Mouse (Mus musculus) lung, postnatal 36 days (tissue): ENCODE results near the gene Stxbp1.
"Not testable (repeated sequence)": the region's sequence is repeated elsewhere in the genome, so short reads cannot be mapped to it uniquely, and the experiment has no call there.

Experiments
- DNase-seq: peaks from one replicate; pipeline ENCODE4 v3.0.0; 2022; ENCODE audit warnings: mixed read lengths

Gene Stxbp1

GRCm38 (mm10) chr2:32870275-32871100, 23.4 kb upstream of the Stxbp1 start:
- DNase-seq: peak; percentile 72

GRCm38 (mm10) chr2:32869721-32870274, 22.8 kb upstream of the Stxbp1 start:
- DNase-seq: peak; percentile 87

DNA sequence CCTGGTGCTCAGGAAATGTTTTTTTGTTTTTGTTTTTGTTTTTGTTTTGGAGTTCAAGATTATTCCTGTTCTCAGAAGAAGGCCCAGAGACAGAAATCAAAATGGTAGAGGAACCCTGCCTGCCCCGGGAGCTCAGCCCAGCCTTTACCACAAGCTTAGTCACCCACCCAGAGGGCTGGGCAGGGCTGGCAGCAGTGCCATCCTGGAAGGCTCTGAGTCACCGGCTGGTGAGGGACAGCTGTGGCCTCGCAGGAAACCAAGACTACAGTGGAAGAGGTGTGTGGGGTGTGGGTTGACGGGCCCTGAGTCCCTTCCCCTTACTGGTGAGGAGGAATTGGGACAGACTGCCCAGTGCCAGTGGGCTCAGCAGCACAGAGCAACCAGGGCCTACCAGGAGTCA, 20.3 kb upstream of the Stxbp1 start:
- peak; percentile 63 for DNase-seq

GRCm38 (mm10) chr2:32864755-32865154, 17.7 kb upstream of the Stxbp1 start:
- DNase-seq: peak; percentile 51

DNA sequence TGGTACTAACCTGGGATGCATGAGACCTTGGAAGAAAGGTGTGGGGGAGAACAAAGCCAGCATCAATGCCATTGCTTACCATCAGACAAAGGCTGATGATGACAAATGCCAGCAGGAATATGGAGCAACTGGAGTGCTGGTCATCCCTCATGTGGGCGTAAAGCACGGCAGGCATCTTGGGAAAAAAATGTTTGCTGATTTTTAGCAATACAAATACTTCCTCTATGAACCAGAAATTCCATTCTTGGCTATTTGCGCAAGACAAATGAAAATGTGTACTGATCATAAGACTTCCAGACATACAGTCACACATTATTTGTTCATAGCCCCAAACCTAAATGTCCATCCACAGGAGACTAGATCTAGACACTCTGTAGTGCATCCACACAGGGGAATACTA, 16.3 kb upstream of the Stxbp1 start:
- DNase-seq: no peak

- DNase-seq: no peak
Measured at GRCm38 (mm10) chr2:32860799-32861198, 13.8 kb upstream of the Stxbp1 start.

- no peak for DNase-seq
Measured at GRCm38 (mm10) chr2:32859622-32860012, 12.6 kb upstream of the Stxbp1 start.

DNA sequence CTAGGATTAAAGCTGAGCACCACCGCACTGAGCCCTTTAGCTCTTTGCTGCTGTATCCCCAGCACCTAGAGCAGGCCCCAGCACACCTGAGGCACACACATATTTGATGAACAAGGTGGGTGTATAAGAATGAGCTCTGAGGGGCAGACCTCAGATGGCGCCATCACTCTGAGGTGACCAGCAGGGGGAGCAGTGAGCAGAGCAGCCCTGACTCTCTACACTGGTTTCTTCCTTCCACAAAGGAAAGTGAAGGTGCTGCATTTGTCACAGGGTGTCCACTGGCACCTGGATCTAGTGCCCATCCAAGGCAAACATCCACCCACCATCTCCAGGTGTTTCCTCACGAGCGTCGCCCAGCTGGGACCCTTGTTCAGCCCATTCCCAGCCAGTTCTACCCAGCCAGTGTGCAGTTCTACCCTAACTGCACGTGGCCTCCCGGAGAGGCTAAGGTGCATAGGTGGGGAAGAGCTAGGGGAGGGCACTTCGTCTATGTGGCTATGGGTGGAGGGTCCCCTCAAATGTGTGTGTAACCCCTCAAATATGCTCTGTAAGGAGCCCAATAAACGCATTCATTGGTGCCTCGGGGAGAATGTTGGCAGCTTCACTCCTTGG, 12.1 kb upstream of the Stxbp1 start:
- peak; percentile 77 for DNase-seq

- peak; percentile 88 for DNase-seq
Measured at GRCm38 (mm10) chr2:32857584-32857983, 10.5 kb upstream of the Stxbp1 start.

DNA sequence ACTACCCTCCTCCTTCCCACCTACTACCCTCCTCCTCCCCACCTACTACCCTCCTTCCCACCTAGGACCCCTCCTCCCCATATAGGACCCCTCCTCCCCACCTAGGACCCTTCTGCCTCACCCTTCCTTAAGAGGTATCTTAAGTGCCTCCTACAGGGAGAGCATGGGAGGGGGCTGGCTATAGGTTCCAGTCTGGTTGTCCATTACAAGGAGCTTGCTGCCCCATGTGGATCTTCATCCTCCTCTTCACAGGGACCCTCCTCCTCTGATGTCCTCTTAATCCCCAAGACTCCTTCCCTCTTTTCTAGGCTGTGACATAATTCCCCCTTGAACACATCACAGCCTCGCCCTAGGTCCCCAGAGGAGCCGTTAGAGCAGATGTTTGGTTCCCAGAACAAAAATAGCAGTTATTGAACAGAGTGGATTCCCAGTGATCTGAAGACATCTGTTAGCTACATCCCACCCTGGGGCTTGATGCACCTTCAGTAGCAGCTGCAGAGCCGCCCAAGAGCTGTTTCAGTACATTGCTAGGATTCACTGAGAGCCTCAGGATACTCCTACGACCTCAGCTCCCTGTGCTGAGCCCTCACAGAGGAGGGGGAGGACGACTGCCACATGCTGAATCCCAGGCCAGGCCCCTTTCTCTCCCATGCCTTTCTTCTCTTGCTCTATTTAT, 8.9 kb upstream of the Stxbp1 start:
- no peak for DNase-seq

GRCm38 (mm10) chr2:32855046-32855785, 8.2 kb upstream of the Stxbp1 start:
- DNase-seq: no peak

- peak; percentile 97 for DNase-seq
Measured at GRCm38 (mm10) chr2:32854206-32854605, 7.2 kb upstream of the Stxbp1 start.

- DNase-seq: not testable (repeated sequence)
Measured at GRCm38 (mm10) chr2:32853716-32854115, 6.7 kb upstream of the Stxbp1 start.

GRCm38 (mm10) chr2:32852156-32852555, 5.1 kb upstream of the Stxbp1 start:
- peak; percentile 70 for DNase-seq

- no peak for DNase-seq
Measured at GRCm38 (mm10) chr2:32847468-32847821, 400 bp upstream of the Stxbp1 start.

DNA sequence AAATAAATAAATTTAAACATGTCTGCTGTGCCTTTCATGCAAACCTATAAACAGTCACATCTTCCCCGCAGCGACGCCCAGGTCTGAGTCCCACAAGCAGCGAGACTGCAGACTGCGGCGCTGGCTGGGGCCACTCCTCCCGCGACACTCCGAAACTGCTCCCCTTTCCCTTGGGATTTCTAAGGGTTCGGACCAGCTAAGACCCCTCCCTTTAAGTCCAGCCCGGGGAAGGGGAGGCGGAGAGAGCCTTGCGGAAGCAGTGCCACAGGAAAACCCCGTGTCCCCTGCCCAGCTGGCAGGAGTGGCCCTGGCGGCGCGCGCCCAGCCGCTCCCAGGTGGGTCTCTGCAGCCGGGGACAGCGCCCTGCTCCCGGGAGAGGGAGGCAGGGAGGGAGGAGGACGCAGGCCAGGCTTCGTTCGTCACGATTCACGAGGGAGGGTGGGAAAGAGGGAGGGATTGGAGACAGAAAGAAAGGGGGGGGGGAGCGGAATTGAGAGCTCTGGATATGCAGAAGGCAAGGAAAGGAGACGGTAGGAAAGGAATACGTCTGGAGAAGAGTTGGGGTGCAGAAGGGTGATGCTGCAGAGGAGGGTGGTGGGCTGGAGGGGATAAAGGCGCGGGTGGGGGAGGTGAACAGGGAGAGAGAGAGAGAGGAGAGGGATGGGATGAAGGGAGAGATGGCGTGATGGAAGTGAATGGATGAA, 792 bp downstream of the Stxbp1 start:
- peak; percentile 55 for DNase-seq

DNA sequence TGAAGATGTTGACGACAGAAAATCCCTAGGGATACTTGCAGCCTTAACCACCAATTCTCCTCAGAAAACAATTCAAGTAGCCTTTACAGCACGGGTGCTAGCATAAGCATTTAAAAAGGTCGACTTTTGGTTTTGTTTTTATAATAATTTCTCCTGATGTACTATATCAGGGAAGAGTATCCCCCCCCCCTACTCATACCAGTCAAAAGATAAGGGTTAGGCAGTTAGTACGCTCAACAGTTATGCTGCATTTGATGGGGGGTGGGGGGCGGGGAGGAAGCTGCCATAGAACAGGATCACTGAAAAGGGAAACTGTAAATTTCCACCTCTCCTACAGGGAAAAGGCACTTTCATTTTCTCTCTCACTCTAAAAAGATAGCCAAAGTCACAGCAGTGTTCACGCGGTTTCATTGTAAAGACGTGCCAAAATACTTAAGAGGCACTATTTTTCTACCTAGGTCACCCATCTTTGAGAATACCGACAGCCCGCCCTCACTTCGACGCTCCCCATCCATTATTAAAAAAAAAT, 1.4 kb downstream of the Stxbp1 start:
- no peak for DNase-seq

GRCm38 (mm10) chr2:32842558-32842957, 4.5 kb downstream of the Stxbp1 start:
- peak; percentile 49 for DNase-seq

- DNase-seq: peak; percentile 55
Measured at GRCm38 (mm10) chr2:32841099-32841498, 5.9 kb downstream of the Stxbp1 start.

- DNase-seq: no peak
Measured at GRCm38 (mm10) chr2:32839261-32839660, 7.8 kb downstream of the Stxbp1 start.

- no peak for DNase-seq
Measured at GRCm38 (mm10) chr2:32838147-32838884, 8.7 kb downstream of the Stxbp1 start.
